Mouse (Mus musculus) bone marrow macrophage, adult 2 months (primary cell): ENCODE data around the gene Oxa1l.

Experiments
- CTCF ChIP-seq: IDR thresholded peaks from 2 replicates; pipeline ENCODE4 v1.5.1; 2012; ENCODE audit warnings: low read depth, mild to moderate bottlenecking, low read length, moderate library complexity
- POLR2A ChIP-seq: IDR thresholded peaks from 2 replicates; pipeline ENCODE4 v1.6.1; 2012; ENCODE audit warnings: mild to moderate bottlenecking, low read depth, low read length, borderline replicate concordance

- no peak for TF ChIP-seq POLR2A
- peak; percentile 39; the same call in 1 of the 2 replicates for TF ChIP-seq CTCF
Observed at GRCm38 (mm10) chr14:54417623-54418081, 57.0 kb downstream of the Oxa1l start, which contains the start of gene Slc7a7.
